Mouse (Mus musculus): Measurements from ENCODE around the gene Faap24. TPM values are rescaled to one million over a fixed set of nuclear protein-coding genes. Genes with fewer than 3 reads are reported as not detected.

Gene Faap24
- polyA plus RNA-seq (2015; fragmentation: Nextera tagmentation; extraction: Ambion mirVana): 21.5 and 22.0 TPM in 2 replicates

DNA sequence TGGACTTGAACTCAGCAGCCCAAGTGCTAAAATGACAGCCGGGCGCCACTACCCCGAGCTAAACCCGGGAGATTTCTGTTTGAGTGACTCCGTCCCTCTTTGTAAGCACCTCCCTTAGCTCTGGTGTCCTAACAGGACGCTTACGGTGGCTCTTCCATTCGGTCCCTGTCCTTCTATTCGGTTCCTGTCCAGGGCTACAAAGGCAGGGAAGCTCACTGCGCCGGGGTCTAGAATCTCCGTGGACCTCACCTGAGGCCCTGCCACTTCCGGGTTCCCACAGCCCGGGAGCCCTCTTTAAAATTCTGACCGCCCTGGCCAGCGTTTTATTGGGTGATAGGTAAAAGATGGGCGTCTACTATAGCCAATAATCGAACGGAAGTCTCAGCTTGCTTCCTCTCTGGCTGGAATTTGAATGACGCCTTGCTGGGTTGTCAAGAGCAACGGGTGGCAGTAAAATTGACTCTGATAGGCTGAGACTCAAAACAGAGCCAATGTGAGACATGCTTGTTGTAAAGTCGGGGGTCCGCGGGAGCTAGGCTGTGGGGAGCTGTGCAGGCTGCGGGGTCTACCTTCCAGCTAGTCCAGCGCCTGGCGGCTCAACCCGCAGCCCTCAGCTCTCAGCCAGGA lies at the start of gene Faap24, which contains the start of gene Cep89:
Gene Faap24, minus strand, starts transcription at position 295 of the 627 bp plus-strand sequence.
Gene Cep89, plus strand, starts transcription at position 494 of the 627 bp plus-strand sequence.
- H3K36me3 ChIP-seq (ENCODE audit: control insufficient read depth, insufficient read depth): peaks cover 6% of the 10 kb centered on the region
- peak; percentile 99 for ATAC-seq

DNA sequence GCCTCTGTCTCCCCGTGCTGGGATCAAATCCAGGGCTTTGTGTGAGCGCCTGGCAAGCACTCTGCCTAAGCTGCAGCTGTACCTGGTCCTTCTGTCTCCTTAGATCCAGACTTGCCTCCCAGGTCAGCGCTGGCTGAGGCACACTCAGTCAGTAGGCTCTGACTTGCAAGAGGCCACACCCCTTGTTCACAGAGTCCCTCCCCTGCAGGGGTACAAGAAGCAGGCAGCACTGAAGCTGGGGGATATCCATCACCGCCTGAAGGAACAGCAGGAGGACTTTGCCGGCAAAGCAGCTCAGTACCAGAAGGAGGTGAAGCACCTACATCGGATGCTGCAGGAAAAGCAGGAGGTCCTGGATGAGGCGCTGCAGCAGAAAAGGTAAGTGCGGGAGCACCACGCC lies 38.6 kb upstream of the Faap24 start:
- Histone ChIP-seq H3K27me3 (replicated peaks; ENCODE audit: control insufficient read depth, insufficient read depth, low read length) (no peaks in the 10 kb centered on the region), H3K4me1 (replicated peaks; ENCODE audit: control insufficient read depth, insufficient read depth, low read length) (no peaks in the 10 kb centered on the region), H3K36me3 (ENCODE audit: control insufficient read depth, insufficient read depth) (peaks cover 11% of the 10 kb centered on the region), H3K4me3 (replicated peaks; ENCODE audit: low read length) (no peak overlapping the region), H3K9me3 (ENCODE audit: control insufficient read depth, low read length) (no peaks in the 10 kb centered on the region), H3K9ac (replicated peaks; ENCODE audit: low read depth, low read length) (no peak overlapping the region), H3K4me2 (ENCODE audit: low read length) (no peak overlapping the region), H3K27ac (ENCODE audit: low read length) (no peak overlapping the region)
- ATAC-seq: no peak
- WGBS: 72% methylated on average over 9 of the region's 9 CpGs

More for the DNA sequence above, at the start of gene Faap24, which contains the start of gene Cep89:
- WGBS: under 1% methylated on average over 28 of the region's 28 CpGs
- Histone ChIP-seq H3K27me3 (replicated peaks; ENCODE audit: control insufficient read depth, insufficient read depth, low read length) (no peaks in the 10 kb centered on the region), H3K9me3 (ENCODE audit: control insufficient read depth, low read length) (no peaks in the 10 kb centered on the region), H3K4me2 (ENCODE audit: low read length) (peak within 1 kb of the TSS; percentile 89), H3K27ac (ENCODE audit: low read length) (0 out of 2 replicates have a peak within 1 kb of the TSS, but pooled peaks have one; percentile 21), H3K4me3 (replicated peaks; ENCODE audit: low read length) (peak within 1 kb of the TSS; percentile 76), H3K9ac (replicated peaks; ENCODE audit: low read depth, low read length) (peak within 1 kb of the TSS; percentile 72), H3K4me1 (replicated peaks; ENCODE audit: control insufficient read depth, insufficient read depth, low read length) (peaks cover 17% of the 10 kb centered on the region)

DNA sequence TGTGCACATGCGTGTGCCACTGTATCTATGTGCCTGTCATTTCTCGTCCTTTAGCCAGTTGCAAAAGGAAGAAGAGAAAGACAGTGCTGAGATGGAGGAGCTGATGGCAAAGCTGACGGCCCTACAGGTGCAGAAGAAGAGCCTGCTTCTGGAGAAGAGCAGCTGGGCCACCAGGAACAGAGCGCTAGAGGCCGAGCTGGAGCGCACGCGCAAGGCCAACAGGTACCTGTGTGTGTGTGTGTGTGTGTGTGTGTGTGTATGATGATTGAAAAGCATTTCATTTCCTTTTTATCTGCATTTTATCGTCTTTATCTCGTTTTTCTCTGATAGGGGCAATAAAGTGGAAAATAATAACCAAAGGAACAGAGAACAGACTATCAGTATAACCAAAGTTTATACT lies 31.5 kb upstream of the Faap24 start:
- Histone ChIP-seq H3K4me1 (replicated peaks; ENCODE audit: control insufficient read depth, insufficient read depth, low read length) (no peaks in the 10 kb centered on the region), H3K4me3 (replicated peaks; ENCODE audit: low read length) (no peak overlapping the region), H3K4me2 (ENCODE audit: low read length) (no peak overlapping the region), H3K27ac (ENCODE audit: low read length) (no peak overlapping the region), H3K9ac (replicated peaks; ENCODE audit: low read depth, low read length) (no peak overlapping the region), H3K9me3 (ENCODE audit: control insufficient read depth, low read length) (no peaks in the 10 kb centered on the region), H3K27me3 (replicated peaks; ENCODE audit: control insufficient read depth, insufficient read depth, low read length) (no peaks in the 10 kb centered on the region), H3K36me3 (ENCODE audit: control insufficient read depth, insufficient read depth) (peaks cover 14% of the 10 kb centered on the region)
- ATAC-seq: no peak
- 95% methylated on average over 10 of the region's 10 CpGs for WGBS

DNA sequence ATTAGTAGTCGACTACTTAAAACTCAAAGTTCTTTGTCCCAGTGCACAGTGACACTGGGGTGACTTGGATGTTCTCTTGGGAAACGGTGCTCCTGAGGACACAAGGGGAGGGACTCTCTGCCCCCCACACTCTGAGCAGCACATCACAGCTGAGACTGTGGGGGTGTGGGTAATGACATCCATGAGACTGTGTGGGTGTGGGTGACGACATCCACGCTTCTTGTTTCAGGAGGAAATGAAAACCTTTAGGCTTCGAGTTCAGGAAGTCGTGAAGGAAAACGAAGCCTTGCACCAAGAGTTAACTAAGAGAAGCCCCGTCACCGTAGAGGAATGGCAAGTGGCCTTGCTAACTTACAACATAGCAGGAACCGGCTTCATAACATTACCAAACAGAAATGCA lies 26.4 kb upstream of the Faap24 start:
- no peaks in the 10 kb centered on the region for H3K27me3 ChIP-seq (replicated peaks; ENCODE audit: control insufficient read depth, insufficient read depth, low read length)
- H3K4me3 ChIP-seq (replicated peaks; ENCODE audit: low read length): no peak overlapping the region
- no peaks in the 10 kb centered on the region for H3K4me1 ChIP-seq (replicated peaks; ENCODE audit: control insufficient read depth, insufficient read depth, low read length)
- peaks cover 21% of the 10 kb centered on the region for H3K36me3 ChIP-seq (ENCODE audit: control insufficient read depth, insufficient read depth)
- no peaks in the 10 kb centered on the region for H3K9me3 ChIP-seq (ENCODE audit: control insufficient read depth, low read length)
- H3K27ac ChIP-seq (ENCODE audit: low read length): no peak overlapping the region
- no peak overlapping the region for H3K4me2 ChIP-seq (ENCODE audit: low read length)
- no peak overlapping the region for H3K9ac ChIP-seq (replicated peaks; ENCODE audit: low read depth, low read length)
- WGBS: 94% methylated on average over 10 of the region's 10 CpGs
- ATAC-seq: no peak

DNA sequence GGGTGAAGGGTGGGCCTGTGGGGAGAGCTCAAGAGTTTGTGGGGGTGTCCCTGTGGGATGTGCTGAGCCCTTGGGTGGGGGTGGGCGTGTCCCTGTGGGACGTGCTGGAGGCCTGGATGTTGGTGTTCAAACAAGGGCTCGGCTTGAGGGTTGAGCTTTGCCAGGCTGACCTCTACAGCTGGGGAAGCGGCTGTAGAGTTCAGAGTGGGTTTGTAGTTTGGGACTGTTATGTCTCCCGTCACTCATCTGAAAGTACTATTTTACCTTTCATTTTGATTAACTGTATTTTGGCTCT lies 20.0 kb upstream of the Faap24 start:
- no peaks in the 10 kb centered on the region for H3K4me1 ChIP-seq (replicated peaks; ENCODE audit: control insufficient read depth, insufficient read depth, low read length)
- 85% methylated on average over 5 of the region's 5 CpGs for WGBS
- no peaks in the 10 kb centered on the region for H3K9me3 ChIP-seq (ENCODE audit: control insufficient read depth, low read length)
- no peak overlapping the region for H3K27ac ChIP-seq (ENCODE audit: low read length)
- no peak overlapping the region for H3K4me2 ChIP-seq (ENCODE audit: low read length)
- no peak overlapping the region for H3K4me3 ChIP-seq (replicated peaks; ENCODE audit: low read length)
- H3K9ac ChIP-seq (replicated peaks; ENCODE audit: low read depth, low read length): no peak overlapping the region
- ATAC-seq: no peak
- H3K36me3 ChIP-seq (ENCODE audit: control insufficient read depth, insufficient read depth): peaks cover 20% of the 10 kb centered on the region
- no peaks in the 10 kb centered on the region for H3K27me3 ChIP-seq (replicated peaks; ENCODE audit: control insufficient read depth, insufficient read depth, low read length)

DNA sequence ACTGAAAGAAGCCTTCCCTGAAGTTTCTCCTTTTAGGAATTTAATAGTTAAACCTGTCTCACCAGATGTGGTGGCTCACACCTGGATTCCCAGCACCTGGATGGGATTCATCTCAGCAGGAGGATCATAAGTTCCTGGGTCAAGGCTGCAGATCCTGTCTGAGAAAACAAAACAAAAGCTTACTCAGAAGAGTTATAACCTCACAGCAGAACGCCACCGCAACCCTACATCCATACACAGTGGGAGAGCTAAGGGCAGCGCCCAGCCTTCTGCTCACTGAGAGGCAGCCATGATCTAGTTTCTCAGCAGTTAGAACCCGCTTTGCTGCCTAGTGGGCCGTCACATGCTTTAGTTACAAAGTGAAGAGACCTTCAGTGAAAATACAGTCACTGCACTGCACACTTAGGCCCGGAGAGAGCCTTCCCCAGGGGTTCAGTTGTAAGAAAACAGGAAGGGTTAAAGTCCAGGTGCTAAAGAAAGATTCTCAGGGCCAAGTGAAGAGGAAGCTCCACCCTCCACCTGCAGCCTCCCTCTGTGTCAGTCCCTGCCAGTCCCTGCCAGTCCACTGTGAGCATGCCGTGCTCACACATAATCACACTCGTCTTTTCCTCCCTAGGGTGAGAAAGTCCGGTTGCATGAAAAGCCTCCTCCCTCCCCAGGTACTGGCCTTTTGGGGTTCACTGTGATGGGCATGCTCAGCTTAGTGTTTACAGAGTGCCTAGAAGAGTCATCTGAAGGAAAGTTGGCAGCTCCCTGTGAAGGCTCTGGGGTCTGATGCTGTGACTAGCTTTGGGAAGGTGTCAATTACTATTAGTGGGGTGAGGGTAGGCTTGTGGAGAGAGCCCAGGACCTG lies 19.4 kb upstream of the Faap24 start:
- H3K4me3 ChIP-seq (replicated peaks; ENCODE audit: low read length): no peak overlapping the region
- 90% methylated on average over 9 of the region's 9 CpGs for WGBS
- H3K27ac ChIP-seq (ENCODE audit: low read length): no peak overlapping the region
- ATAC-seq: no peak
- peaks cover 20% of the 10 kb centered on the region for H3K36me3 ChIP-seq (ENCODE audit: control insufficient read depth, insufficient read depth)
- H3K27me3 ChIP-seq (replicated peaks; ENCODE audit: control insufficient read depth, insufficient read depth, low read length): no peaks in the 10 kb centered on the region
- no peaks in the 10 kb centered on the region for H3K9me3 ChIP-seq (ENCODE audit: control insufficient read depth, low read length)
- H3K4me1 ChIP-seq (replicated peaks; ENCODE audit: control insufficient read depth, insufficient read depth, low read length): no peaks in the 10 kb centered on the region
- H3K9ac ChIP-seq (replicated peaks; ENCODE audit: low read depth, low read length): no peak overlapping the region
- H3K4me2 ChIP-seq (ENCODE audit: low read length): no peak overlapping the region

DNA sequence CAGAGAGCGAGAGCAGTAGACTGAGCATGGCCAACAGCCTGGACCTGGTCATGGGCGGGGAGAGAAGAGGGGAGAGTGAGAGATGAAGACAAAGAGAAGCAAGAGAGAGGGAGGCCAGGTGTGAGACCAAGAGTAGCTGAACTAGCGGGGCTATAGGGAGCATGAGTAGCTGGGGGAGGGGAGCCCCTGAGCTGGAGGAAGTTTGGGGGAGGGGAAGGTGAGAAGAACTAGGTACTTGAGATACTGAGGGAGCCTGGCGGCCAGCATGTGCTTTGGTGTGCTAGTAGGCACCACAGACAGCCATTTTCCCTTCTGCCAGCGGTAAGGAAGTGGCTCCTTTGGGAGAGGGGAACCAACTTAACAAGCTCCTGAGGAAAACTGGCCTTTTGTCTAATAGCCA lies 18.6 kb upstream of the Faap24 start:
- no peak for ATAC-seq
- Histone ChIP-seq H3K4me2 (ENCODE audit: low read length) (no peak overlapping the region), H3K9ac (replicated peaks; ENCODE audit: low read depth, low read length) (no peak overlapping the region), H3K27ac (ENCODE audit: low read length) (no peak overlapping the region), H3K4me1 (replicated peaks; ENCODE audit: control insufficient read depth, insufficient read depth, low read length) (no peaks in the 10 kb centered on the region), H3K27me3 (replicated peaks; ENCODE audit: control insufficient read depth, insufficient read depth, low read length) (no peaks in the 10 kb centered on the region), H3K4me3 (replicated peaks; ENCODE audit: low read length) (no peak overlapping the region), H3K9me3 (ENCODE audit: control insufficient read depth, low read length) (no peaks in the 10 kb centered on the region), H3K36me3 (ENCODE audit: control insufficient read depth, insufficient read depth) (peaks cover 25% of the 10 kb centered on the region)
- 84% methylated on average over 5 of the region's 5 CpGs for WGBS

DNA sequence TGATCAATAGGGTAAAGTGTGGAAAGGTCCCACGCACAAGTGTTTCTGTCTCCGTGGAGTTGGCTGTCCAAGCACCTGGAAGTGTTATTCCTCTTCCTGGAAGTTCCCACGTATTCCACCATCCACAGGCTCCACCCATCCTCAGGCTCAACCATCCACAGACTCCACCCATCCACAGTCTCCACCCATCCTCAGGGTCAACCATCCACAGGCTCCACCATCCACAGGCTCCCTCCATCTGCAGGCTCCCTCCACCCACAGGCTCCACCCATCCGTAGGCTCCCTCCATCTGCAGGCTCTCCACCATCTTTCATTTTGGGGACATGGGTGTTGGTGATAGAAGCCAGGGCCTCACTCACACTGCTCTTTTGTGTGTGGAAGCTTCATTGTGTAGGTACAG lies 4.5 kb upstream of the Faap24 start:
- WGBS: 95% methylated on average over 4 of the region's 4 CpGs
- no peak for ATAC-seq
- Histone ChIP-seq H3K9ac (replicated peaks; ENCODE audit: low read depth, low read length) (no peak overlapping the region), H3K4me2 (ENCODE audit: low read length) (no peak overlapping the region), H3K4me3 (replicated peaks; ENCODE audit: low read length) (no peak overlapping the region), H3K9me3 (ENCODE audit: control insufficient read depth, low read length) (no peaks in the 10 kb centered on the region), H3K36me3 (ENCODE audit: control insufficient read depth, insufficient read depth) (peaks cover 8% of the 10 kb centered on the region), H3K4me1 (replicated peaks; ENCODE audit: control insufficient read depth, insufficient read depth, low read length) (peaks cover 9% of the 10 kb centered on the region), H3K27ac (ENCODE audit: low read length) (no peak overlapping the region), H3K27me3 (replicated peaks; ENCODE audit: control insufficient read depth, insufficient read depth, low read length) (no peaks in the 10 kb centered on the region)

DNA sequence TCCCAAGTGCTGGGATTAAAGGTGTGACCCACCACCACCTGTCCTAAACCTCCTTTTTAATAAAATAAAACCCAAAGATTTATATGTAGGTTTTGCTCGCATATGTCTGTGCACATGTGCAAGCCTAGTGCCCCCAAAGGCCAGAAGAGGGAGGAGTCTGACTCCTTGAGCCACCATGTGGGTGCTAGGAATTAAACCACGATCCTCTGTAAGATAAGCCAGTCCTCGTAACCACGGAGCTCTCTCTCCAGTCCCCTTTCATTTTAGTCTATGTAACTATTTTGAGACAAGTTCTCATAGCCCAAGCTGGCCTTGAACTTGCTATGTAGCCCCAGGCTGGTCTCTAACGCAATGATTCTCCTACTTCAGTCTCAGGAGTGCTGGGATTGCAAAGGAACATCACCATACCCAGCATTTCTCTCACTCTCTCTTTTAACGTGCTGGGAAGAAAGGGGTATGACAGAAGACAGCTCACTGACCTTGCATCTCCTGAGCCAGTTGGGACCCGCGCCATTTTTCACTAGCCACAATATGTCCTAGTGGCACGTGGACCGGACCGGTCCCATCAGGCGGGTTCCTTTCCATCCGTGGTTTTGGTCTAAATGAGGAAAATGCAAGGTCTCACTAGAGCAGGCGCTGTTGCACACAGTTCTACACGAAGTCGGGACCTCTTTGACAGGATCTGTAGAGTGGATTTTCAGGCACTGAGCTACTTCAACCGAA lies 741 bp downstream of the Faap24 start:
- ATAC-seq: no peak
- Histone ChIP-seq H3K4me1 (replicated peaks; ENCODE audit: control insufficient read depth, insufficient read depth, low read length) (peaks cover 17% of the 10 kb centered on the region), H3K4me3 (replicated peaks; ENCODE audit: low read length) (peak overlapping the region; percentile 76), H3K9ac (replicated peaks; ENCODE audit: low read depth, low read length) (peak overlapping the region; percentile 64), H3K36me3 (ENCODE audit: control insufficient read depth, insufficient read depth) (peaks cover 6% of the 10 kb centered on the region), H3K4me2 (ENCODE audit: low read length) (peak overlapping the region; percentile 89), H3K27me3 (replicated peaks; ENCODE audit: control insufficient read depth, insufficient read depth, low read length) (no peaks in the 10 kb centered on the region), H3K27ac (ENCODE audit: low read length) (no peak overlapping the region), H3K9me3 (ENCODE audit: control insufficient read depth, low read length) (no peaks in the 10 kb centered on the region)
- 14% methylated on average over 17 of the region's 17 CpGs for WGBS
